Mouse (Mus musculus) hindbrain, embryonic 13.5 days (tissue): ENCODE measurements around the gene Plk3. TPM values are rescaled to one million over a fixed set of nuclear protein-coding genes. Genes with fewer than 3 reads are reported as not detected.

Experiments used
- ATAC-seq: fragments of 200-750 bp; cut with Nextera tagmentation; 2 replicates; pipeline ENCODE4 v1.8.0; 2017; ENCODE audit warnings: moderate TSS enrichment; ENCODE audit not compliant: low FRiP score
- H3K27ac ChIP-seq: fragments of 300-500 bp; sonication (generic); 2 replicates; pipeline ENCODE4 v1.5.1; 2015; ENCODE audit warnings: inconsistent platforms, mild to moderate bottlenecking, moderate library complexity
- H3K27me3 ChIP-seq: fragments of 300-500 bp; sonication (generic); 2 replicates; pipeline ENCODE4 v1.6.1; 2015; ENCODE audit warnings: mild to moderate bottlenecking, inconsistent platforms
- H3K36me3 ChIP-seq: fragments of 300-500 bp; sonication (generic); 2 replicates; pipeline ENCODE4 v1.6.1; 2015; ENCODE audit warnings: mild to moderate bottlenecking, inconsistent platforms
- H3K4me1 ChIP-seq: fragments of 300-500 bp; sonication (generic); replicated peaks from 2 replicates; pipeline ENCODE4 v1.6.1; 2015; ENCODE audit warnings: inconsistent platforms
- H3K4me2 ChIP-seq: fragments of 300-500 bp; sonication (generic); 2 replicates; pipeline ENCODE4 v1.6.1; 2015; ENCODE audit warnings: inconsistent platforms, mild to moderate bottlenecking, moderate library complexity
- H3K4me3 ChIP-seq: fragments of 300-500 bp; sonication (generic); 2 replicates; pipeline ENCODE4 v1.5.1; 2015; ENCODE audit warnings: mild to moderate bottlenecking, inconsistent platforms
- H3K9ac ChIP-seq: fragments of 300-500 bp; sonication (generic); 2 replicates; pipeline ENCODE4 v1.6.1; 2015; ENCODE audit warnings: mild to moderate bottlenecking, inconsistent platforms
- H3K9me3 ChIP-seq: fragments of 300-500 bp; sonication (generic); 2 replicates; pipeline ENCODE4 v1.6.1; 2016; ENCODE audit warnings: inconsistent platforms
- WGBS: fragments of 180-500 bp; shearing (Covaris S2); methylation state at CpG from one replicate; pipeline ENCODE4 v1.1.7; 2015; 5-methylcytosine and 5-hydroxymethylcytosine counted together
- polyA plus RNA-seq: library from polyadenylated mRNA; unstranded; fragments of >200 nt; fragmentation: Nextera tagmentation; extraction: Ambion mirVana; gene quantifications from 2 replicates; pipeline ENCODE4 v1.2.1, GENCODE M21; 2015

Plk3 gene
- polyA plus RNA-seq, 1 experiment from 2014 or later: 16.2 TPM

- ATAC-seq: no peak
- Histone ChIP-seq H3K4me2 (no peak overlapping the region), H3K4me1 (peaks cover 11% of the 10 kb centered on the region), H3K36me3 (peaks cover 68% of the 10 kb centered on the region), H3K9me3 (no peaks in the 10 kb centered on the region), H3K27me3 (no peaks in the 10 kb centered on the region), H3K27ac (no peak overlapping the region), H3K4me3 (no peak overlapping the region), H3K9ac (no peak overlapping the region)
- 95% methylated on average over 25 of the region's 25 CpGs for WGBS
These were observed 24.4 kb downstream of the Plk3 start for GRCm38 (mm10) chr4:117109330-117109729.

DNA sequence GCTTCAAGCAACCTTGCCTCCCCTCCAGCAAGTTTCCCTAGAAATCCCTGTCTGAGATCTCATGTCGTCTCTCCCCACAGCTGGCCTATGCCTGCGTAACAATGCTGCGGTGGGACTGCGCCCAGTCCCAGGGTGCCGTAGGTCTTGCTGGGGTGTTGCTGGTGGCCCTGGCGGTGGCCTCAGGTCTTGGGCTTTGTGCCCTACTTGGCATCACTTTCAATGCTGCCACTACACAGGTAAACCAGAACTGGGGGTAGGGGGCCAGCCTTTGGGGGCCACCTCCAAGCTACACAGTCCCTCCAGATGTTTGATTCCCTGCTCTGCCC lies 25.3 kb downstream of the Plk3 start:
- no peak for ATAC-seq
- Histone ChIP-seq H3K4me1 (peaks cover 11% of the 10 kb centered on the region), H3K4me2 (no peak overlapping the region), H3K4me3 (no peak overlapping the region), H3K9ac (no peak overlapping the region), H3K27me3 (no peaks in the 10 kb centered on the region), H3K36me3 (peaks cover 60% of the 10 kb centered on the region), H3K27ac (no peak overlapping the region), H3K9me3 (no peaks in the 10 kb centered on the region)
- 90% methylated on average over 6 of the region's 6 CpGs for WGBS

GRCm38 (mm10) chr4:117107813-117108523 lies 25.8 kb downstream of the Plk3 start:
- Histone ChIP-seq H3K9ac (0 out of 2 replicates have a peak overlapping the region, but pooled peaks have one; percentile 24), H3K27ac (no peak overlapping the region), H3K4me1 (peaks cover 11% of the 10 kb centered on the region), H3K4me2 (no peak overlapping the region), H3K4me3 (no peak overlapping the region), H3K27me3 (no peaks in the 10 kb centered on the region), H3K36me3 (peaks cover 57% of the 10 kb centered on the region), H3K9me3 (no peaks in the 10 kb centered on the region)
- 88% methylated on average over 18 of the region's 18 CpGs for WGBS
- no peak for ATAC-seq

- Histone ChIP-seq H3K4me2 (no peak overlapping the region), H3K9ac (peak overlapping the region; percentile 24; the same call in 1 of the 2 replicates), H3K36me3 (peaks cover 37% of the 10 kb centered on the region), H3K4me3 (no peak overlapping the region), H3K4me1 (peaks cover 15% of the 10 kb centered on the region), H3K9me3 (no peaks in the 10 kb centered on the region), H3K27ac (no peak overlapping the region), H3K27me3 (no peaks in the 10 kb centered on the region)
- ATAC-seq: no peak
- 51% methylated on average over 10 of the region's 10 CpGs for whole genome bisulfite sequencing
These were observed 28.6 kb downstream of the Plk3 start for GRCm38 (mm10) chr4:117105127-117105526.

- H3K4me1 ChIP-seq: peaks cover 15% of the 10 kb centered on the region
- 77% methylated on average over 10 of the region's 10 CpGs for WGBS
- peaks cover 33% of the 10 kb centered on the region for H3K36me3 ChIP-seq
- no peak overlapping the region for H3K27ac ChIP-seq
- no peak overlapping the region for H3K4me2 ChIP-seq
- no peak for ATAC-seq
- H3K9ac ChIP-seq: peak overlapping the region; percentile 24; the same call in 1 of the 2 replicates
- no peaks in the 10 kb centered on the region for H3K27me3 ChIP-seq
- no peaks in the 10 kb centered on the region for H3K9me3 ChIP-seq
- H3K4me3 ChIP-seq: no peak overlapping the region
These were observed 29.1 kb downstream of the Plk3 start for GRCm38 (mm10) chr4:117104672-117105071.

- H3K27me3 ChIP-seq: peaks cover 6% of the 10 kb centered on the region; the same call in 1 of the 2 replicates
- no peak overlapping the region for H3K4me2 ChIP-seq
- no peak overlapping the region for H3K4me3 ChIP-seq
- H3K9me3 ChIP-seq: no peaks in the 10 kb centered on the region
- H3K36me3 ChIP-seq: peaks cover 14% of the 10 kb centered on the region
- no peak for ATAC-seq
- no peak overlapping the region for H3K9ac ChIP-seq
- peaks cover 39% of the 10 kb centered on the region for H3K4me1 ChIP-seq
- 46% methylated on average over 7 of the region's 7 CpGs for WGBS
- H3K27ac ChIP-seq: no peak overlapping the region
These were observed 32.5 kb downstream of the Plk3 start for GRCm38 (mm10) chr4:117101218-117101617.

GRCm38 (mm10) chr4:117100036-117100435 lies 33.7 kb downstream of the Plk3 start:
- ATAC-seq: no peak

GRCm38 (mm10) chr4:117098764-117099036 lies 35.1 kb downstream of the Plk3 start:
- H3K4me2 ChIP-seq: peak overlapping the region; percentile 92; the same call in 1 of the 2 replicates
- no peak for ATAC-seq
- no peak overlapping the region for H3K9ac ChIP-seq
- no peak overlapping the region for H3K4me3 ChIP-seq
- H3K27me3 ChIP-seq: peaks cover 15% of the 10 kb centered on the region
- WGBS: 79% methylated on average over 2 of the region's 2 CpGs
- no peaks in the 10 kb centered on the region for H3K9me3 ChIP-seq
- peaks cover 38% of the 10 kb centered on the region for H3K4me1 ChIP-seq
- peaks cover 6% of the 10 kb centered on the region; the same call in 1 of the 2 replicates for H3K36me3 ChIP-seq
- H3K27ac ChIP-seq: no peak overlapping the region

More at GRCm38 (mm10) chr4:117100036-117100435, 33.7 kb downstream of the Plk3 start:
- Histone ChIP-seq H3K9me3 (no peaks in the 10 kb centered on the region), H3K36me3 (peaks cover 12% of the 10 kb centered on the region), H3K27ac (no peak overlapping the region), H3K4me2 (no peak overlapping the region), H3K9ac (no peak overlapping the region), H3K4me3 (no peak overlapping the region), H3K4me1 (peaks cover 40% of the 10 kb centered on the region), H3K27me3 (peaks cover 7% of the 10 kb centered on the region; the same call in 1 of the 2 replicates)
- 68% methylated on average over 4 of the region's 4 CpGs for WGBS

- Histone ChIP-seq H3K4me2 (peak overlapping the region; percentile 92), H3K27ac (no peak overlapping the region), H3K4me1 (peaks cover 38% of the 10 kb centered on the region), H3K9ac (peak overlapping the region; percentile 24), H3K9me3 (no peaks in the 10 kb centered on the region), H3K4me3 (peak overlapping the region; percentile 66), H3K36me3 (peaks cover 6% of the 10 kb centered on the region; the same call in 1 of the 2 replicates), H3K27me3 (peaks cover 15% of the 10 kb centered on the region)
- no peak for ATAC-seq
- 65% methylated on average over 8 of the region's 8 CpGs for WGBS
These were observed 35.6 kb downstream of the Plk3 start for GRCm38 (mm10) chr4:117097969-117098763.

GRCm38 (mm10) chr4:117096666-117097065 lies 37.1 kb downstream of the Plk3 start:
- Histone ChIP-seq H3K9ac (peak overlapping the region; percentile 84), H3K27ac (peak overlapping the region; percentile 2; the same call in 1 of the 2 replicates), H3K27me3 (peaks cover 15% of the 10 kb centered on the region), H3K9me3 (no peaks in the 10 kb centered on the region), H3K4me1 (peaks cover 38% of the 10 kb centered on the region), H3K4me3 (peak overlapping the region; percentile 66), H3K4me2 (peak overlapping the region; percentile 92), H3K36me3 (peaks cover 6% of the 10 kb centered on the region; the same call in 1 of the 2 replicates)
- ATAC-seq: no peak
- 6% methylated on average over 5 of the region's 5 CpGs for WGBS

DNA sequence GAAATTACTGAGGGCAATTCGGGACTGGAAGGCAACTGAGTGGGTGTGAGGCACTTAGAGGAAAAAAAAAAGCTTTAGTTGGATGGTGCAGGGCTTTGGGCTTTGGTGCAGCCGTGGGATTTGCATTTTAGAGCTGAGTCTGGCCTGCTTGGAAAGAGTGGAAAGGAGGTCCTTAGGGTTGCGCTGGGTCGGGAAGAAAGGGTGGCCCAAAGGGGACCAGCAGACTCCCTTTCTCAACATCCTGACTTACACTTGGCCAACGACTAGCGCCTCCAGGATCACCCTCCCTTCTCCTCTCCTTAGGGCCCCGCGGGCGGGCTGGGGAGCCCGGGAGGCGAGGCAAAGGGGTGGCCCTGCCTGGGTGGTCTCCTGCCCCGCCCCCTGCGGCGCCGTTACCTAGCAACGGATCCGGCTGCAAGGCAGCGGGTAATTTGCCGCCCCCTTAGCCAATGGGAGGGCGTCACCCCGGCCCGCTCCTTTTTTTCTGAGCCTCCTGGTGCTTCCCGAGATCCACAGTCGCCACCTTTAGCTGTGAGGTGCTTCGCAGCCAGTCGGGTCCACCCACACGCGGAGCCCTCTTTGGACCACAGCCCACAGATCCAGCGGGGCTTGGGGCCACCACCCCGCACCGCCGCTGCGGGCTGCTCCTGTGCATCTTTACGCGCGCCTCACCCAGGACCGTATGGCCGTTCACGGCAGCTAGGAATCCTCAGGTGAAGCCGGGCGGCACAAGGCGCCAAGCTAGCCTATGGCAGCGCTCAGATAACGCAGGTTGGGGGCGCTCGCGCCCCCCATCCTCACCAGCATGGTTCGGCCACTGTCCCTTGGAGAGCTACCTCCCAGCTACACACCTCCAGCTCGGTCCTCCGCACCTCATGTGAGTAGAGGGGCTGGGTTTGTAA lies 38.0 kb downstream of the Plk3 start, which contains the start of gene Ptch2:
Ptch2 (plus strand) TSS at position 525 of the 902 bp plus-strand sequence.
- H3K9ac ChIP-seq: peak within 1 kb of the TSS; percentile 84
- H3K4me2 ChIP-seq: peak within 1 kb of the TSS; percentile 92
- H3K4me3 ChIP-seq: peak within 1 kb of the TSS; percentile 66
- ATAC-seq: peak; percentile 83
- peaks cover 15% of the 10 kb centered on the region for H3K27me3 ChIP-seq
- H3K9me3 ChIP-seq: no peaks in the 10 kb centered on the region
- under 1% methylated on average over 46 of the region's 50 CpGs for WGBS
- H3K27ac ChIP-seq: peak within 1 kb of the TSS; percentile 81
- H3K4me1 ChIP-seq: peaks cover 35% of the 10 kb centered on the region
- H3K36me3 ChIP-seq: peaks cover 5% of the 10 kb centered on the region; the same call in 1 of the 2 replicates
